Mouse (Mus musculus) adrenal gland, postnatal 10 days (tissue): Measurements from ENCODE around the gene Magi2. TPM values are rescaled to one million over a fixed set of nuclear protein-coding genes. Genes with fewer than 3 reads are reported as not detected.
A peak's percentile ranks its signal among the peaks of the same experiment; 100 is the strongest.

Source experiments
- DNase-seq: peaks from one replicate; pipeline ENCODE4 v3.0.0; 2021; ENCODE audit warnings: mixed read lengths
- total RNA-seq, 2 experiments: library from RNA; stranded (reverse); gene quantifications; 2 replicates each; pipeline ENCODE4 v1.2.3; 2021

Gene Magi2
- total RNA-seq, 2 experiments from 2014 or later: 4.7 to 6.1 TPM

DNA sequence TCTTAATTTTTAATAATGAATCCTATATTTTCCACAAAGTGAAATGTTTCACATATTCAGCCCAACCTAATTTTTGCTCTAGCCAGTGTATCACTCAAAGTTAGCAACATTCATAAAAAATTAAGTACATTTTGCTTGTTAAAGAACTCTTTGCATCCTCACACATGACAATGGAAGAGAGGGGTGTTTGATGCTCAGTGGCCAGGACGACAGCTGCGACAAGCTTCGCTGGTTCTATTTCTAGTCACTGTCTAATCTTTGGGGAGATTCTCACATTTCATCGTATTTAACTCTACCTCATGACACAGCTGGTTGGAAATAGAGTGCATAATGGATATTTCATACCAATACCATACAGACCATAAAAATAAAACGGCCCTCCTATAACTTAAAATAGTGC, 1379.7 kb downstream of the Magi2 start:
- no peak for DNase-seq

DNA sequence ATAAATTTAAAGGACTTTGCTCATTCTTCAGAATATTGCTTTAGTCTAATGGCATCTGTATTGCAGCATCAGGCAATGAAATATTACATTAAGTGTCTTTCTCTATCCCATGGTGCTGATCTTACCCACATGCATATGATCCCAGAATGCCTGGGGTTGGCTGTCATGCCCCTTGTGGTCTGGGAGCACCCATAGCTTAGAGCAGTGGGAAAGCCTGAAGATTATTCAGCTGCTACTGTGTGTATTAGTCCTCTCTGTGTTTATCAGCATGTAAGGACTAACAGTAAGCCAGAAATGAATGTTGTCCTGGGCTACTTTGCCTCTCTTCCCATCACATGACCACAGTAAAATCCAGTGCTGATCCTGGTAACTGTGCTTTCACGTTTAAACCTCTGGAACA, 1380.7 kb downstream of the Magi2 start:
- DNase-seq: no peak

DNA sequence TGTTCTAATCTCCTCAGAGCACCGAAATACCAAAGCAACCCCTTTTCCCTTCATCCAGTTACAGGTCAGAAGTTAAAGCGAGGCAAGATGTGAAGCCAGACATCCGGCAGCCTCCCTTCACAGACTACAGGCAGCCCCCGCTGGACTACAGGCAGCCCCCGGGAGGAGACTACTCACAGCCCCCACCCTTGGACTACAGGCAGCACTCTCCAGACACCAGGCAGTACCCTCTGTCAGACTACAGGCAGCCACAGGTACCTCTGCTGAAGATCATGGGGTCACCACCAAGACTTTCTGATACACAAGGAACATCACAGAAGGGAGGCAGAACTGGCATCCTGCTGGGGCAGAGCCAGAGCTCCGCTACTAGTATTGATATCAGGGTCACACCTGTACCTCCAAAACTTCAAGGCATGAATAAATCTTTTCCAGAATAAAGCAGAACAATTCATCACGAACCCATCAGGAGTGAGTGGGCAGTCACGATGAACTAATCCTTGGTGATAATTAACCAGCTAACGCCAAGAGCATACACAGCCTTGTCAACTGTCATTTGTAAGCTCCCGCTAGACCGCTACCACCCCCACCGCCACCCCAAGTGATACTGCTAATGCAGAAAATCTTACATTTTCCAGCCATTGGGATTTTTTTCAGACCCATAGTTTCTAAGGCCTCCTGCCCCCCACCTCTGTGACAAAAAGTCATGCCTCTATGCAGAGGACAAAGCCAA, 1382.5 kb downstream of the Magi2 start:
- no peak for DNase-seq

DNA sequence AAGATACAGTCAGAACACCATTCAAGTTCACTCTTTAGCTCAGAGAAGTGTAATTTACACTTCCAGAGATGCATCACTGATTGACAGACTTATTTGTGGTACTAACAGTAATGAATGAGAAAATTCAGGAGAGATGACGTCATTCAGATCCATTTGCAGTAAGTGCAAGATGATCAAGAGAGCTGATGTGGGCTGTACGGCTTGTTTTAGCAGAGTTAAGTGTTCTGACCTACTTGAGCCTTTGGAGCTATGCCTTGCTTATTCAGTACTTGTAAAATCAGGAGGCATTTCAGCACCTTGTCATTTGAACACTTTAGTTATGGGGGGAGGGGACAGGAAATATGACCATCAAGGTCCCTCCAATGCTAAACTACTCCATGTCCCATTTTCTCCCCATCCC, 1383.8 kb downstream of the Magi2 start:
- no peak for DNase-seq

DNA sequence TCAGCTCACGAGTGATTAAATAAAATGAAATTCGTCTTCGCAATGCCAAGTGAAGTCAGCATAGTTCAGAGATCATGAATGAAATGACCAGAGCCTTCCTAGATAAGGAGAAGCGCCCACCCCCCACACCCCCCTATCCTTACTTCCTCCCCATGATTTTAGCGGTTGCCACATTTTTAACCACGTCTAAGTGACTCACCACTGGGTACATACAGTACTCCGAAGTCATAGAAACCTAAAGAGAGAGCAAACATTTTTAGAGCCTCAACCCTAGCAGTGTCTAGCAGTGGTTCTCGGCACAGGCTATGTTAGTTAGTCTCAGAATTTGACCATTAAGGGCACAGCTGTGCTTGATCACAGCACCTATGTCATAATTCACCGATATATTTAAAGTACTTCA, 1385.8 kb downstream of the Magi2 start:
- DNase-seq: no peak

DNA sequence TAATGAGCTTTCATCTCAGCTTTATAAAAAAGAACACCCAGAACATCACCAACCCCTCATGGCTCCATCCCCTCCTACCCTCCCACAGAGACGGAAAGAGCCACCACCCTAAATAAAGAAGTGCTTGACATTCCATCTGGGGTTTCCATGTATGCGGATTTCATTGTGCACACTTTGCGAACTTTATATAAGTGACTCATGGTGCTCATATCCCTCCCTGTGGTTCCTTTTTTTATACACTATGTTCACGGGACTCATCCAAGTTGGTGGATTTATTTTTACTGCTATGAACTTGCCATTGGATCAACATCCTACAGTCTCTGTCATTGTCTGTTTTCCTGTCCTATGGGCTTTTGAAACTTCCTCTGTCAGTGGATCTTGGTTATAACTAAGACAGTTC, 1388.1 kb downstream of the Magi2 start:
- DNase-seq: no peak

DNA sequence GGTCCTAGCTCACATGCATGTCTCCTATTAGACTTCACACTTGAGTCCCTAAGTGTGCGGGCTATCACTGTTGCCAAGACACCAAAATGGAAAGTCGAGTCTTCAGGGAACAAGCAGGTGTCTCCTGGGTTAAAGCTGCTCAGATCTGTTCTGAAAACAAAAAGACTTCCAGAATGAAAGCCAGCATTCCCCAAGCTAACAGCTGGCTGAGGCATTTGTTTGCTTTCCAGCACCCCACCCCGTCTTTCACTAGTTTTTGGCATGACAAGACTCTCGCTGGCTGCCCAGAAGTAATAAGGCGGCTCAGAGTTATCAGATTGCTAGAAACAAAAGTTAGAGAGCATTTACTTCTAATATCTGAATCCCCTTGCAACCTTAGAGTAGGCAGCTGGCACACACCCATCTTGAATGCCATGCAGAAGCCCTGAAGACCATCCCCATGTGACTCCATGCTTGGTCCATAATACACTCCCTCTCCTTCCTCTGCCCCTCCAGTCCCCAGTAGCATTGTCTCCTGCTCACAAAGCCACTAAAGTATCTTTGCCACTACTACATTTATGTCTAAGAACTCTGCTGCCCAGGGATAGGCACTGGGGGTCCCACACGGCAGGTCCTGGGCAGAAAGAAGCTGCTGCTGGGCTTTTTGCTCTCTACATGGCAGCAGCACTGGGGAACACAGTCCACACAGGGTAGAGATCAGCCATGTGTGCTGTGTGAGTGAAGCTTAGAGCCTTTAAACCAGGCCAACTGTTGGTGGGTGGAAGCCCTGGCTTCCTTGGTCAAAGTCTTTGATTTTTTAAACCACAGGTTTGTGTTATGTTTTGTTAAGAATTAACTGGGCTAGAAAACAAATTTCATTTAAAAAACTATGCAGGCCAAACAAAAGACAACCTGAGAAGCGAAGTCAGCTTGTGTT, 1394.0 kb downstream of the Magi2 start:
- peak; percentile 14 for DNase-seq

DNA sequence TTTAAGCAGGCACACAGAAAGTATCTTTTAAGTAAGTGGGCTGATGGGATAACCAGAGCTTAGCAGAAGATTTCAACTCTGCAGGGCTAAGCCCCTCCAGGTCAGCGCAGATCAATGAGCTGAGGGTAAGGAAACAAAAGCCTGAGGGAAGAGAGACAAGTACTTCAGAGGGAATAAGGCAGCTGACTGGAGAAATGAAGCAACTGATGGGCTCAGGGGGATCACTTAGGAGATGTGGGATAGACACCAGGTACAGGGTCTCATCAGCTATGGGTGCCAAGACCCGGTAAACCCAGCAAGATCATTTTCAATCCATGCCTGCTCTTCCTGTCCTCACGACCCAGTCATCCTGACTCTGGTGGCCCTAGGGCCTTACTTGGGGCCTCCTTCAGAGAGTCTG, 1395.6 kb downstream of the Magi2 start:
- DNase-seq: no peak

DNA sequence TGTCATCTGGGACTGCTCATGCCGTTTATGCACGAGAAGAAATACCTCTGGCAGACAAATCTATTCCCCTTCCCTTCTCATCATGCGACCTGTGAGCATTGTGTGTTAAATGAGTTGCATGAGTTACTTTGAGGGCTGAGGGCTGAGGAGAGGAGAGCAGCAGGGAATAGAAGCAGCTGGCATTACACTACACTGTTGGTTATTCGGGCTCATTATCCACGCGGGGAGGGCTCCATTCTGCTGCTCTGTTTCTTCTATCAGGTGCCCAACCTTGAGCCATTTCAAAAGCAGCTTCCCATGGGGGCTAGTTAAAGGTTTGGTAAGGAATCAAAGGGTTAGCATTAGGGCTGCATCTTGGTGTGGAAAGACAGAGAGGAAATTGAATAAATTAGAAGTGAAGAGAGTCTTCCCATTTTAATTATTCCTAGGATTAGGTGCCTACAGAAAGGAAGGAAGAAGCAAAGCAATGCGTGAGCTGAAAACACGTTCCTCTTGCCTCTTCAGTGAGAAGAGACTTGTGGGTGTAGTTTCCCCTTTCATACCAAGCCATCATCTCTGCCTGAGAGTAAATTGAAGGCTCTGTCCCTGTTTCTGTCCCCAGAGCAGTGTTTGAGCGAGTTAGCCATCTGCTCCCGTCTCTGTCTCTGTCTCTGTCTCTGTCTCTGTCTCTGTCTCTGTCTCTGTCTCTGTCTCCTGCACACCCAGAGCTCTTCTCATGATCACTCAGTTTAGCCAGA, 1396.2 kb downstream of the Magi2 start:
- no peak for DNase-seq

DNA sequence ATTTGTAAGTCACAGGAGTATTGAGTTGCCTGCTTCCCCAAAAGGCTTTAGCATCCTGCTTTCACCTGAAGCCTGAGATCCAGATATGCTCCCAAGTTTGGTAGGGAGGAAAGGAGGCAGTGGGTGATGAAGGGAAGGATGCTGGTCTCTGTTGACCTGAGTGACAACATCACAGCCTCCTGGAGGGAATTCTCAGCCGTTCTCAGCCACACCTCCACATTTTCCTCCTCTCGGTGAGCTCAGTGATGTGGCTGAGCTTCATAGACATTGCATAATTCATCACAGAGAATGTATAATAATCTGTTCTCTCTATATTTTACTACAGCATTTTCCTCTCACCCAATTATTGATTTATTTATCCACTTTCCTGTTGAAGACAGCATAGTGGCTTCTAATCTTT, 1398.3 kb downstream of the Magi2 start:
- no peak for DNase-seq

DNA sequence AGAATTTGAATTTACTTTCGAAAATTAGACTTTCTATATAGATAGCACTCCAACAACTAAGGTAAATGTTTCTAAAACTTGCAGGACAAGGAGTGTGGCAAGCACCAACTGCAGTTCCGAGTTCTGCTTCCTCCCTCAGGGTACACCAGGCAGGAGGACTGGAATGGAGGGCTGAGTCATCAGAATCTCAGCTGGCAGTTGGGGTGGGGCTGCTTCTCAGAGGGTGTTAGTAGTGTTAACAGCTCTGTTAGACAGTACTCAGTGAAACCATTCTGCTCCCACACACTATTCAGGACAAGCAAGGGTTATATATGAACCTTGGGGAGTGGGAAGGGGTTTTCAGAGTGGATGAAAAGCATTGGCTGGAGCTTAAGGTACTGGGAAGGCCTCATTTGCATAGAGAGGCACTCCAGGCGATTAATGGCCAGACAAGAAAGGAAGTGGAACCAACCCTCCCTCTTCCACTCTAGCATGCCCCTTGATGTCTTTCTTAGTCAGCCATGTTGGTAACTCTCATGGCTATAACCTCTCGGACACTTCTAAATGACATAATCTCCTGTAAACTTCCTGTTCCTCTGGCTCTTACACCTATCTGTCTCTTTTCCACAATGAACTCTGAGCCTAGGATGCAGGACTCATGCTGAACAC, 1402.2 kb downstream of the Magi2 start:
- no peak for DNase-seq

DNA sequence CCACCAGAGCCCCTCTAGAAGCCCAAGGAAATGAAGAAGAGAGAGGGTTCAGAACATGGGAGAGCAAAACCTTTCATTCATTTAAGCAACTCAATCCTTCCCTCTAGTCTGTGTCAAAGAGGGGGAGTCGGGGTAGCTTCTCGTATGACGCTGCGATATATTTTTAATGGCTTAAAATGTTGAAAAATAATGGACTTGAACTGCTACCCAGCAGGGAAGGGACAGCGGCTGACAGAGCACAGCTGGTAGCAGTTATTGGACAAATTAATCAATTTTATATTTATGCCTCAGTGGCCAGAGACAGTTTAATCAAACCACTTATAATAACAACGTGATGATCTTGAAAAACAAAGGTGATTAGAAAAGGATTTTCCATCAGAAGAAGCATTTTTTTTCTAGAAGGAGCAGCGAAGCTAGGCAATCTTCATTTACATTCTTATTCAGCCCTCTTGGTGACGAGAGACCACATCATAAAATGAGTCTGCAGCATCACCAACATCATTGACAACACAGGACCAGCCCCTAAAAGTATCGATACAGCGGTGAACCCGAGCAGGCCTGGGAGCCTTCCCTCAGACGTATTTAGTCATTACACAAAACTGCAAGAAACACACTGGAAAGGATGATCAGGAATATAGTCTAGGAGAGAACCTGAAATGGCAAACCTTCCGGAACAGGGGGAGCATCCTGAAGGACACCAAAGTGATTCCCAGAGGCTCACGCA, 1407.4 kb downstream of the Magi2 start:
- DNase-seq: no peak

DNA sequence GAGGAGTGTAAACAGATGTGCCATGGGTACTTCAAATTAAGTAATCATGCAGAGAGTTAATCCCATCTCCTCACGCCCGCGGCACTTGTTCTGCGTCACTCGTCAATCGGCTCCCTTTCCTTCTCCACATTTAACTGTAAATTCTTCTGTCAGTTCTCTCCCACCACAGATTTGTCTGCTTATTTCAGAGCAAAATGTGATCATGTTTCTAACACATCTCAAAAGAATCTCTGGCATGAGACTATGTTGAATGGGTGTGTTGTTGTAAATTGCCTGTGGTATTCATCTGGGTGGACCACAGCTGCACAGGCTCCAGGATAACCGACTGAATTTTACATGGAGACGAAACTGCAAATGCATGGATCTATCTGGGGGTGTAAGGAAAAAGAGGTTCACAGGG, 1408.0 kb downstream of the Magi2 start:
- no peak for DNase-seq

DNA sequence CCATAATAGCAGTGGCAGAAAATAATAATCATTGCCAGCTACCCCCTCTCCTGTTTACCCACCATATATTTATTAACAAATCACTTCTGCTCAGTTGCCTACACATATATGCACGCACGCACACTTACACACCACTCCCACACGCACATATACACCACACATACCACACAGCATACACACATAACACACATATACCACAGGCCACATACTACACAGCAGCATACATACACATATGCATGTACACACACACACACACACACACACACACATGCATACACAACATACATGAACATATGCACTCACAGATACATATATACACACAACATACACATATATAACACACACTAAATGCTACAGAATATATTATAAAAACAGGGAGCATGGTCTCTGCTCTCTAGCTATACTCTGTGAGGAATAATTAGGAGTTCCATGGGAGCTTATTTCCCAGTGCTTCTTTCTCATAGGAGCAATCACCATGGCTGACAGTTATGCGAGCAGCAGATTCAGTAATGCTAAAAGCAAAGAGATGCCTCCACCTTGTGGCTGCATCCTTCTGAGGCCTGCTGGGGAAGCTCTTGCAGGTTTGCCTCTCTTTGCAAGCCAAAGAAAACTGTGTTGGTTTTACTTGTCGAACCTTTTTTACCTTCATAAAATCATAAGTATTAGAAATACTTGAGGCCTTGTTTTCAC, 1410.6 kb downstream of the Magi2 start:
- peak; percentile 12 for DNase-seq

DNA sequence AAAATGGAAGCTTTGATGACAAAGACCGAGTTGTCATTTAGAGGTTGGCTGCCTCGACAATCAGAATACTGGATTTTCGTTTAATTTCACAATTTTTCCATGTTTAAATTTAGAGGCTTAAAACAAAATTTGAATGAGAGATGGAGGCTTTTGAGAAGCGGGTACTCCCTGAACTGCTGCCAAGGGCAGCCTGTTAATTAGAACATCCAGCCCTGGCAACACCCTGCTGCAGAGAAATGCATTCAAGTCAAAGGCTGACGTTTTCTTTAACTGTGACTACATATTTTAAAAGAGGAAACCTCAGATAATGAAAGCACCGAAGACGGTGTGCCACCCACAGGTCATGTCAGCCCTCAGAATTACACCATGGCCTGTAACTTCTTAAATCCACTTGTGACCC, 1415.4 kb downstream of the Magi2 start:
- DNase-seq: no peak

DNA sequence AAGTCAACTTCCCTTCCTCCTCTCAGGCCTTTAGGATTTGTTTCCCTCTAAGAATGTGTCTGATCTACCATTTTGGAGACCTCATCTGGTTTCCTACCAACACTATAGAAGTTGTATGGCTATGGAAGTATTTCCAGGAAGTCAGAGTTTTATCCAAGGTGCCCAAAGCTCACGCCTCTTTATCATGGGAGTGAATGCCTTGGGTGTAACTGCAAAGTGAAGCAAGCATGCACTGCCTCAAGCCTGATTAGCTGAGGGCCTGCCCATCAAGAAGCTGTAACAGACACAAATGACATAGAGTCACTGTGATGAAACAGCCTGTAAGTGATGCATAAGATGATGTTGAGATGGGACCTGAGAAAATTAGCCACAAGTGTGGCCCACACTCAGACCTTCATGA, 1416.9 kb downstream of the Magi2 start:
- no peak for DNase-seq

DNA sequence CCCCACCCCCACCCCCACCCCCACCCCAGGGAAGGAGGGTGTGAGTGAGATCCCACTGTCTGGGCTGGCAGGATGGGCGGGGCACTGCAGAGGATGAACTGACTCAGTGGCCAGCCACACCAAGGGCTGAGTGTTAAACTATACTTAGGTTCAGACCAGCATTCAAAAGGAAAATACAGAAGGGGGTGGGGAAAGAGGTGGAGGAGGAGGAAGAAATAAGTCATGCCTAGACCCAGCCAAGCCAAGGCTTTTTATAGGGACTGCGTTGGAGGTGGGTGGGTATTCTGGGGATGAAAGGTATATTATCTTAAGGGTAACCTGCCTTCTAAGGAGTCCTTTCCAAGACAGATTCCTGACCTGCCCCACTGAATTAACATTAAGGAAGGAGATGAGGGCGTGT, 1420.1 kb downstream of the Magi2 start:
- DNase-seq: no peak

DNA sequence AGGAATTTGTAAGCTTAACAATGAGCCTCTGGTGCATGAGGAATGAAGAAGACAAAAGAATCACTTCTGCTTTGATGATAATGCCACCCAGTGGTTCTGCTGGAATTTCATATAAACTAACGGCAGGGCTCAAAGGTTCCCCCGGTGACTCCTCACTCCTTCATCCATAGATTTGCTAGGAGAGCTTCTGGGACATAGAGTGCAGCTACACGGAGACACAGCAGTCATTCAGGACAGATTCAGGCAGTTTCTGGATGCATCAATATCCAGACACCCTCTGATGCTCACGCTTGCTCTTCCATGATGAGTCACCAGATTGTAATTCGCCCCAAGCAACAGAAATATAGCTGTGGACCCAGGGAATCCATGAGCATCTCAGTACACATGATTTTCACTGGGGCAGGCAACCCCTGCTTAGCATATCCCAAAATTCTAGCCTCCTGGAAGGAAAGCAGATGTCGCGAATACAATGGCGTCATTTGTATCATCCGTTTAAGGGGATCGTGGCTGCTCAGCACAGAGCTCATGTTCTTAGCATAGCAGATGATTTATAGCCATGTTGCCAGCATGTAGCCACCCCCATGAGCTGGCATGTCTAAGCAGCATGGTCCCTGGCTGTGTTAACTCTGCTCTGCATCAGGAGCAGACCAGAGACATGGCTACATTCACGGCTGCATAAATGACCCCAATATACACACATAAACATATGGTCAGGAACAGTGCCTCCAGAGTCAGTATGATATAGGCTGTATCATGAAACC, 1426.8 kb downstream of the Magi2 start:
- no peak for DNase-seq

DNA sequence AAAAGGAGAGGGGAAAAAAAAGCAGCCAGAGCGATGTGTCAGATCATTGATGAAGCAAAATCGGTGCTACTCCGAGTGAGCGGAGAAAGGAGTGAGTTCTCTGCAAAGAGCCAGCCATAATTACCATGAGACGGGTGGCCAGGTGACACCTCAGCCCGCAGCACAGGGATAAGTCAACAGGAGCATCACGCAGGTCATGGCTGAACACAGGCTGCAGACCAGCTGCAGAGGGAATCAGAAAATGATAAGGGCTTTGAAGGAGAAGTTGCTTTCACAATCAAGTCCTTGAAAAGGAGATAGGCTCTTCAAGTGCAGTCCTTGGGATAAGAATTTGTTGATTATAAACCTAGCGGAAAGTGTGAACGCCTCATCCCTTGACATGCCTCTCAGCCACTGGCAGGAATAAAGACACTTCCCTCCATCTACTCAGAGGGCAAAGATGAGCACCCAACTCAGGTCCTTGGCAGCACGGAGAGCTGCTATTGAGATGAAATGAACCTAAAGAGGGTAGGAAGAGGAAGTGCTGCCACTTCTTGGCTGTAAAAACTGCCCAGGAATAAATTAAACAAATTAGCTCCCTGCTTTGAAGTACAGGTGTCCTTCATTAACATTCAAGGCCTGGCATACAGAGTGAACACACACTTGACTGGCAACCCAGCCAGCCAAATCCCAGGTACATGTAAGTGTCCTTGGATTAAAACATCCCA, 1428.1 kb downstream of the Magi2 start:
- no peak for DNase-seq

DNA sequence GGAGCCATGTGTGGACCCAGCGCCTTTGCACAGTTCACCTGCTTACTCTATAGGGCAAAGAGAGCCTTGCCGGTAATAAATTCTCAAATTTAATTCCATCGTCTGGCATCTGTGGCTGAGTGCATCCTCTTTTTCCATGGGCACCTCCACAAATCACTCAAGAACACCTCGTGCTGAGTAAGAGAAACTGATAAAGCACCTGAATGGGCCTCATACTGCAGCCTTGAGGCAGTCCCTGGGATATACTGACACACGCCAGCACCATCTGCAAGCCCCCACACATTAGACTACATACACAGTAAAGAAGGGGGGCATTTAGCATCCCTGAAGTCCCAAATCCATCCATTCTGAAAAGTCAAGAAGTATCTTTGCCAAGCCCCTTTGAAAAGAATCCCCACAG, 1430.2 kb downstream of the Magi2 start:
- DNase-seq: no peak
